Mouse (Mus musculus) CH12.LX (cell line): ENCODE measurements around the gene Pakap. TPM values are rescaled to one million over a fixed set of nuclear protein-coding genes. Genes with fewer than 3 reads are reported as not detected.

ENCODE experiments used
- DNase-seq: peaks from one replicate; pipeline ENCODE4 v3.0.0-alpha.2; 2013; ENCODE audit errors: extremely low read depth
- H3K27ac ChIP-seq: 2 replicates; pipeline ENCODE4 v1.5.1; 2012; ENCODE audit warnings: low read depth, mild to moderate bottlenecking, control low read depth, moderate library complexity; ENCODE audit not compliant: insufficient read depth
- H3K27me3 ChIP-seq: replicated peaks from 2 replicates; pipeline ENCODE3; 2012; ENCODE audit warnings: inconsistent platforms
- H3K36me3 ChIP-seq, 2 experiments: replicated peaks in 1 of 2; 2 replicates each; pipeline versions ENCODE3 to v1.6.1; 2012; ENCODE audit warnings: inconsistent platforms in 1 of 2, low read length in 1 of 2, mild to moderate bottlenecking in 1 of 2, mixed read lengths in 1 of 2, moderate library complexity in 1 of 2; ENCODE audit not compliant: control insufficient read depth in 1 of 2, insufficient read depth in 1 of 2
- H3K4me1 ChIP-seq, 2 experiments: 2 replicates each; pipeline ENCODE4 v1.6.1; 2012; ENCODE audit warnings: inconsistent platforms in 1 of 2, moderate library complexity in 1 of 2; ENCODE audit not compliant: insufficient read depth in 2 of 2, control insufficient read depth in 1 of 2
- H3K4me2 ChIP-seq: 2 replicates; pipeline ENCODE4 v1.6.1; 2012; ENCODE audit warnings: low read depth, mild to moderate bottlenecking, control low read depth; ENCODE audit not compliant: poor library complexity, insufficient read depth, severe bottlenecking
- H3K4me3 ChIP-seq, 3 experiments: fragments of 150-350 bp in 1 of 3; sonication (generic) in 1 of 3; replicated peaks in 1 of 3; 2 replicates each; pipeline versions ENCODE3 to v1.5.1; 2011 to 2012; ENCODE audit warnings: low read depth in 2 of 3, low read length in 2 of 3, mild to moderate bottlenecking in 2 of 3, moderate library complexity in 2 of 3, control low read depth in 1 of 3, improper control_type of control experiment in 1 of 3, inconsistent platforms in 1 of 3, mixed read lengths in 1 of 3; ENCODE audit not compliant: poor library complexity in 1 of 3
- H3K79me2 ChIP-seq: replicated peaks from 2 replicates; pipeline ENCODE4 v1.6.1; 2012; ENCODE audit warnings: mild to moderate bottlenecking, moderate library complexity; ENCODE audit not compliant: control insufficient read depth, poor library complexity, insufficient read depth, severe bottlenecking; ENCODE audit errors: extremely low read depth
- H3K9ac ChIP-seq: 2 replicates; pipeline ENCODE4 v1.6.1; 2012; ENCODE audit warnings: low read depth, mild to moderate bottlenecking, control low read depth, moderate library complexity; ENCODE audit not compliant: insufficient read depth
- H3K9me3 ChIP-seq: replicated peaks from 2 replicates; pipeline ENCODE3; 2012; ENCODE audit warnings: low read length, inconsistent platforms, mixed read lengths
- BHLHE40 ChIP-seq: IDR thresholded peaks from 2 replicates; pipeline ENCODE4 v1.6.1; 2011; ENCODE audit warnings: mild to moderate bottlenecking, low read depth, low read length, improper control_type of control experiment
- CHD2 ChIP-seq: IDR thresholded peaks from 2 replicates; pipeline ENCODE4 v1.6.1; 2011; ENCODE audit warnings: low read length, improper control_type of control experiment
- E2F4 ChIP-seq: IDR thresholded peaks from 2 replicates; pipeline ENCODE4 v1.6.1; 2011; ENCODE audit warnings: low read depth, low read length, improper control_type of control experiment; ENCODE audit not compliant: insufficient replicate concordance
- ETS1 ChIP-seq: conservative IDR thresholded peaks from 2 replicates; pipeline ENCODE4 v1.6.1; 2012; ENCODE audit warnings: low read depth, mild to moderate bottlenecking, inconsistent platforms, low read length, improper control_type of control experiment, moderate library complexity
- IRF4 ChIP-seq: IDR thresholded peaks from 2 replicates; pipeline ENCODE4 v1.6.1; 2014; ENCODE audit warnings: low read depth, mild to moderate bottlenecking, inconsistent platforms, low read length, improper control_type of control experiment
- MXI1 ChIP-seq: IDR thresholded peaks from 2 replicates; pipeline ENCODE4 v1.6.1; 2011; ENCODE audit warnings: mild to moderate bottlenecking, low read depth, low read length, improper control_type of control experiment
- NELFE ChIP-seq: IDR thresholded peaks from 2 replicates; pipeline ENCODE4 v1.6.1; 2011; ENCODE audit warnings: low read depth, low read length, improper control_type of control experiment
- NRF1 ChIP-seq: IDR thresholded peaks from 2 replicates; pipeline ENCODE4 v1.6.1; 2014; ENCODE audit warnings: low read depth, mild to moderate bottlenecking, inconsistent platforms, low read length, improper control_type of control experiment, moderate library complexity
- PAX5 ChIP-seq: IDR thresholded peaks from 2 replicates; pipeline ENCODE4 v1.6.1; 2012; ENCODE audit warnings: low read length, inconsistent platforms, mixed read lengths
- SIN3A ChIP-seq: IDR thresholded peaks from 2 replicates; pipeline ENCODE4 v1.6.1; 2012; ENCODE audit warnings: low read length, improper control_type of control experiment, inconsistent platforms
- TCF12 ChIP-seq: IDR thresholded peaks from 2 replicates; pipeline ENCODE4 v1.6.1; 2014; ENCODE audit warnings: low read depth, mild to moderate bottlenecking, inconsistent platforms, low read length, improper control_type of control experiment
- USF2 ChIP-seq: conservative IDR thresholded peaks from 2 replicates; pipeline ENCODE4 v1.6.1; 2011; ENCODE audit warnings: low read depth, low read length, improper control_type of control experiment
- ZNF384 ChIP-seq: IDR thresholded peaks from 2 replicates; pipeline ENCODE4 v1.6.1; 2012; ENCODE audit warnings: low read depth, low read length, improper control_type of control experiment, inconsistent platforms
- dilution Hi-C: fragments of 300-500 bp; cut with MboI; formaldehyde crosslinking; loops from 2 replicates; pipeline ENCODE4 v1.14.3; 2020; ENCODE audit warnings: low sequenced_read_pairs; ENCODE audit not compliant: extremely low pct_unique_long_range_greater_than_20kb, extremely low pct_ligation_motif_present
- in situ Hi-C: fragments of 300-500 bp; cut with MboI; formaldehyde crosslinking; loops from 3 replicates; pipeline ENCODE4 v1.14.3; 2019; ENCODE audit warnings: low sequenced_read_pairs, low pct_ligation_motif_present, low pct_unique_long_range_greater_than_20kb, mixed read lengths
- polyA plus RNA-seq: library from polyadenylated mRNA; unstranded; fragments of >175 nt; gene quantifications from 2 replicates; pipeline ENCODE4 v1.2.1, GENCODE M21; 2012; ENCODE audit warnings: low read depth; ENCODE audit not compliant: insufficient read length
- total RNA-seq, 2 experiments: library from RNA; depleted of rRNA; stranded (reverse); fragments of 300-350 nt in 1 of 2; fragments of >200 nt in 1 of 2; gene quantifications; 2 replicates each; pipeline ENCODE4 v1.2.3; 2012 to 2014

Gene Pakap
- total and polyA plus RNA-seq, 3 experiments = 0.08 to 0.14 TPM; not detected in 1

DNA sequence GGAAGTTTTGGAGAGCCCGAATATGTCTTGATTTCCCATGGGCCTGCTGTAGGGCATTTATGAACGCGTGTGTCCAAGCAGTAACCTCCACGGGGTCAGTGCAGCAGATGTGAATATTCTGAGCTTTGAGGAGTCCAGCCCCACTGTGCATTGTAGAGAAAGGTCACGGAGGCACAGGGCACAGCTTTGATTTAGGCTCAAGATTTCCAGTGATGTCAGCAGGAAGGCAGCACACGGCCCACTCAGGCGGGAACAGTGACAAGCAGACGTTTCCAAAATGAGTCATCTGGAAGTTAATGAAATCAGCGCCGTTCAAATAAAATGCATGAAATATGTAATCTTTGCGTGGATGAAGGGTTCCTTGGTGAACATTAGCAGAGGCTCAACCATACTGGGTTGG is 190.0 kb downstream of the Pakap start:
- H3K79me2 ChIP-seq = no peaks in the 10 kb centered on the region
- H3K36me3 ChIP-seq = no peaks in the 10 kb centered on the region
- no peaks in the 10 kb centered on the region for H3K27me3 ChIP-seq
- H3K4me3 ChIP-seq = no peak overlapping the region
- dilution Hi-C loops = no loop called here
- H3K27ac ChIP-seq = no peak overlapping the region
- H3K4me2 ChIP-seq = no peak overlapping the region
- no peak for DNase-seq
- in situ Hi-C loops = no loop called here
- TF ChIP-seq USF2 (no peak), ETS1 (0 out of 2 replicates have a peak, but pooled peaks have one; percentile 12), BHLHE40 (0 out of 2 replicates have a peak, but pooled peaks have one; percentile 5), SIN3A (no peak)
- no peak overlapping the region for H3K9ac ChIP-seq
- H3K4me1 ChIP-seq = peaks cover 4 to 15% of the 10 kb centered on the region in 2 experiments; a peak in 3 of 4 replicates
- no peaks in the 10 kb centered on the region for H3K9me3 ChIP-seq

DNA sequence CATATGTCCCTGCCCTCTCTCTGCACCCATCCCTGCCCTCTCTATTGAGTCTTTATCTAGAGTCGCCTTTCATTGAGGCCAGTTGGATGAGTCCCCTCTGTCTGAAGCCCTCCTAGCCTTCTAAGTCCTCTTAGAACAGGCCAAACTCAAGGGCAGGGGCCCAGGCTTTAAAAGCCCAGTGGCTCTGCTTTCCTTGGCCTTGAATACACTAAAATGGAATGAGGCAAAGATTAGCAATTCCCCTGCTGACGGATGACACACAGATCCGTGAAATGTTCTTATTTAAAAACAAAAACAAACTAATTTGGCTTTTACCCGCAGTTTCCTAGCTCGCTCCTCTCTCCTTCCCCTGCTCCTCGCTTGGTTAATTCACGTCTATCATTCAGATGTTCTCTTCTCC is 194.4 kb downstream of the Pakap start:
- Histone ChIP-seq H3K9me3 (no peaks in the 10 kb centered on the region), H3K27ac (no peak overlapping the region), H3K4me2 (no peak overlapping the region), H3K4me3 (no peak overlapping the region), H3K9ac (no peak overlapping the region), H3K36me3 (no peaks in the 10 kb centered on the region), H3K4me1 (peaks cover 0 to 2% of the 10 kb centered on the region in 2 experiments; a peak in 1 of 4 replicates), H3K79me2 (no peaks in the 10 kb centered on the region), H3K27me3 (no peaks in the 10 kb centered on the region)
- in situ Hi-C loops = no loop called here
- DNase-seq = no peak
- dilution Hi-C loops = no loop called here
- TF ChIP-seq NRF1 = no peak
- no peak for TF ChIP-seq ZNF384
- TF ChIP-seq ETS1 = no peak
- TF ChIP-seq MXI1 = no peak
- TF ChIP-seq USF2 = no peak
- no peak for TF ChIP-seq PAX5

DNA sequence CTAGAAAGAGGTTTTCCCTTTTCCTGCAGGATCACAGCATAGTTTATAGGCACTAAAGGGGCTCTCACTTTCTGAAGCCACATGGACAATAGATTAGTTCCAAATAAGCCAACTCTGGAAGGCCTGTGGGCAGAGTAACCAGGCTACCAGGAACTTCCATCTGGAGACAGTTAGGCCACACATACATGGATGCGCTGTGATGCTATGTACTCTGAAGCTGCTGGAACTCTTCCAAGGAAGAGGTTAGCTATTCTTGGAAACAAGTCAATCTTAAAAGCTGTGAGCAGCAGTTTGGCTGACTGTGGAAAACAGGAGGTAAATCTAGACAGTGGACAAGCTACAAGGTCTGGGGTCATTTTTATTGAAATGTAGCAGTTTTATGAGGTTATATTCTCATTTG is 196.4 kb downstream of the Pakap start:
- H3K4me3 ChIP-seq = no peak overlapping the region
- no peak for TF ChIP-seq IRF4
- TF ChIP-seq CHD2 = no peak
- TF ChIP-seq TCF12 = no peak
- TF ChIP-seq E2F4 = no peak
- no peak for TF ChIP-seq NRF1
- TF ChIP-seq NELFE = no peak
- no peak overlapping the region for H3K9ac ChIP-seq
- no peak overlapping the region for H3K27ac ChIP-seq
- no peaks in the 10 kb centered on the region for H3K9me3 ChIP-seq
- H3K27me3 ChIP-seq = no peaks in the 10 kb centered on the region
- H3K4me2 ChIP-seq = no peak overlapping the region
- no peaks in the 10 kb centered on the region for H3K79me2 ChIP-seq
- in situ Hi-C loops (no loop called here), dilution Hi-C loops (no loop called here)
- no peak for DNase-seq
- no peaks in the 10 kb centered on the region for H3K36me3 ChIP-seq
- H3K4me1 ChIP-seq = no peaks in the 10 kb centered on the region
